Mouse (Mus musculus) forebrain, embryonic 10.5 days (tissue): Measurements from ENCODE around the gene Spink2. TPM values are rescaled to one million over a fixed set of nuclear protein-coding genes. Genes with fewer than 3 reads are reported as not detected.
"Not testable (repeated sequence)": the region's sequence is repeated elsewhere in the genome, so short reads cannot be mapped to it uniquely, and the experiment has no call there.

Experiments used
- DNase-seq: peaks from one replicate; pipeline ENCODE4 v3.0.0-alpha.2; 2017; ENCODE audit warnings: low spot score; ENCODE audit errors: extremely low spot score
- H3K27ac ChIP-seq: fragments of 300-500 bp; sonication (generic); 2 replicates; pipeline ENCODE4 v1.5.1; 2016; ENCODE audit warnings: mild to moderate bottlenecking
- H3K27me3 ChIP-seq: fragments of 300-500 bp; sonication (generic); 2 replicates; pipeline ENCODE4 v1.6.1; 2016; ENCODE audit warnings: mild to moderate bottlenecking; ENCODE audit not compliant: poor library complexity, severe bottlenecking
- H3K36me3 ChIP-seq: fragments of 300-500 bp; sonication (generic); replicated peaks from 2 replicates; pipeline ENCODE4 v1.6.1; 2016; ENCODE audit warnings: mild to moderate bottlenecking, moderate library complexity
- H3K4me1 ChIP-seq: fragments of 300-500 bp; sonication (generic); 2 replicates; pipeline ENCODE4 v1.6.1; 2016
- H3K4me3 ChIP-seq: fragments of 300-500 bp; sonication (generic); 2 replicates; pipeline ENCODE4 v1.5.1; 2016; ENCODE audit warnings: mild to moderate bottlenecking, moderate library complexity
- H3K9me3 ChIP-seq: fragments of 300-500 bp; sonication (generic); 2 replicates; pipeline ENCODE4 v1.6.1; 2016; ENCODE audit warnings: mild to moderate bottlenecking, moderate library complexity
- WGBS: fragments of 180-500 bp; shearing (Covaris S2); methylation state at CpG from one replicate; pipeline ENCODE4 v1.1.7; 2016; 5-methylcytosine and 5-hydroxymethylcytosine counted together
- polyA plus RNA-seq: library from polyadenylated mRNA; unstranded; fragments of >200 nt; fragmentation: Nextera tagmentation; extraction: Ambion mirVana; gene quantifications from 2 replicates; pipeline ENCODE4 v1.2.1, GENCODE M21; 2016

The Spink2 gene
- polyA plus RNA-seq, 1 experiment from 2014 or later: 0.64 TPM

- Histone ChIP-seq H3K4me3 (no peak overlapping the region), H3K36me3 (no peaks in the 10 kb centered on the region), H3K4me1 (no peaks in the 10 kb centered on the region), H3K9me3 (peaks cover 9% of the 10 kb centered on the region; the same call in 1 of the 2 replicates), H3K27me3 (no peaks in the 10 kb centered on the region), H3K27ac (no peak overlapping the region)
- WGBS: 85% methylated on average over 4 of the region's 4 CpGs
- no peak for DNase-seq
Observed at GRCm38 (mm10) chr5:77191106-77191505, 20.2 kb downstream of the Spink2 start.

- H3K4me3 ChIP-seq: no peak overlapping the region
- H3K36me3 ChIP-seq: no peaks in the 10 kb centered on the region
- H3K9me3 ChIP-seq: peaks cover 9% of the 10 kb centered on the region; the same call in 1 of the 2 replicates
- WGBS: 41% methylated on average over 3 of the region's 3 CpGs
- no peak for DNase-seq
- no peaks in the 10 kb centered on the region for H3K4me1 ChIP-seq
- no peak overlapping the region for H3K27ac ChIP-seq
- no peaks in the 10 kb centered on the region for H3K27me3 ChIP-seq
Observed at GRCm38 (mm10) chr5:77188738-77189137, 22.5 kb downstream of the Spink2 start.

DNA sequence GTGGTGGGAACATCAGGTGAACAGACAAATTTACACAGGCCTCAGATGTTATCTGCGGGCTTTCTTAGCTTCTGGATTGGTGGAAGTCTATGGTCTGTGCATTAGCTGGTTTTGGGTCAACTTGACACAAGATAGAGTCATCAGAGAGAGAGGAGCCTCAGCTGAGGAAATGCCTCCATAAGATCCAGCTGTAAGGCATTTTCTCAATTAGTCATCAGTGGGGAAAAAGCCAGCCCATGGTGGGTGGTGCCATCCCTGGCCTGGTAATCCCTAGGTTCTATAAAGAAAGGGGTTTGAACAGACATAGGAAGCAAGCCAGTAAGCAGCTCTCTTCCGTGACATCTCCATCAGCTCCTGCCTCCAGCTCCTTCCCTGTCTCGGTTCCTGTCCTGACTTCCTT lies 25.9 kb downstream of the Spink2 start:
- WGBS: 89% methylated on average over 3 of the region's 3 CpGs
- Histone ChIP-seq H3K36me3 (no peaks in the 10 kb centered on the region), H3K4me3 (no peak overlapping the region)

GRCm38 (mm10) chr5:77183876-77184275 lies 27.4 kb downstream of the Spink2 start:
- 75% methylated on average over 5 of the region's 5 CpGs for WGBS
- not testable (repeated sequence) for H3K4me1 ChIP-seq, H3K4me3 ChIP-seq, H3K9me3 ChIP-seq, H3K27me3 ChIP-seq, H3K36me3 ChIP-seq, H3K27ac ChIP-seq, DNase-seq

More for the DNA sequence above, 25.9 kb downstream of the Spink2 start:
- no peak for DNase-seq
- no peaks in the 10 kb centered on the region for H3K27me3 ChIP-seq
- no peak overlapping the region for H3K27ac ChIP-seq
- no peaks in the 10 kb centered on the region for H3K4me1 ChIP-seq
- peaks cover 9% of the 10 kb centered on the region; the same call in 1 of the 2 replicates for H3K9me3 ChIP-seq

- Histone ChIP-seq H3K9me3 (peaks cover 5% of the 10 kb centered on the region; the same call in 1 of the 2 replicates), H3K27ac (no peak overlapping the region), H3K4me3 (no peak overlapping the region), H3K4me1 (no peaks in the 10 kb centered on the region), H3K36me3 (no peaks in the 10 kb centered on the region), H3K27me3 (no peaks in the 10 kb centered on the region)
- DNase-seq: no peak
- 75% methylated on average over 1 of the region's 1 CpGs for WGBS
Observed at GRCm38 (mm10) chr5:77183338-77183737, 27.9 kb downstream of the Spink2 start.

- H3K4me3 ChIP-seq: no peak overlapping the region
- no peak for DNase-seq
- WGBS: 87% methylated on average over 7 of the region's 7 CpGs
- no peak overlapping the region for H3K27ac ChIP-seq
- no peaks in the 10 kb centered on the region for H3K4me1 ChIP-seq
- no peaks in the 10 kb centered on the region for H3K9me3 ChIP-seq
- H3K27me3 ChIP-seq: no peaks in the 10 kb centered on the region
- H3K36me3 ChIP-seq: no peaks in the 10 kb centered on the region
Observed at GRCm38 (mm10) chr5:77181508-77181907, 29.8 kb downstream of the Spink2 start.

DNA sequence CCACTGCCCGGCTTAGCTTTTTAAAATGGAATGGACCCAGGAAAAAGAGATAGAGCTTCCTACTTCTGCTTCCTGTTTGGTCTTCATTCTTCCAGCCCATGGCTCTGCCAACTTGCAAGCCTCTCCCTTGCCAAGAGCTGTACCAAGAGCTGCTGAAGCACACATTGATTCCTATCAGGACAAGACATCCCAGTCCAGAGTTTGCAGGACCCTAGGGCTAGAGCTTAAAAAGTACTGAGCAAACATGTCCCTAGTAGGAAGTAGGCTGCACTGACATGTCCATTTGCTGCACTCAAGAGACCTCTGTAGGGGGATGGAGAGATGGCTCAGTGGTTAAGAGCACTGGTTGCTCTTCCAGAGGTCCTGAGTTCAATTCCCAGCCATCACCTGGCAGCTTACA lies 32.3 kb downstream of the Spink2 start:
- no peak overlapping the region for H3K27ac ChIP-seq
- WGBS: 100% methylated on average over 1 of the region's 1 CpGs

DNA sequence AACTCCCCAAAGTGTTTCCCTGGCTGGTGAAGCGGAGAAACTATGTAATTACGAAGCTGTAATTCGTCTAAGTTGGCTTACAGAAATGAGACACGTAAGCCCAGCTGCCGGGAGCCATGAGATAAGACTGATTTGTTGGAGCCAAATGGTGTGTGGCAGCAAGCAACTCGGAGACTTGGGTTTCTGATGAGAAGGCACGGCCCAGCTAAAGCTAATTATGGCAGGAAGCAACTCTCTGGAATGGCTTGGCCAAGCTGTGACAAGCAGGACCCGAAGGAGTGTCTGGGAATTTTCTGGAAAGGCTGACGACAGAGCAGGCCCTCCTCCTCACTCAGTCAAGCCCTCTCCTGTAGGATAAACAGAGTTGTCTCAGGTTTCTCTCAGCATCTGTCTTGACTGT lies 33.3 kb downstream of the Spink2 start:
- no peak for DNase-seq
- no peaks in the 10 kb centered on the region for H3K27me3 ChIP-seq
- H3K4me3 ChIP-seq: no peak overlapping the region
- 80% methylated on average over 9 of the region's 9 CpGs for WGBS
- no peak overlapping the region for H3K27ac ChIP-seq
- no peaks in the 10 kb centered on the region for H3K36me3 ChIP-seq
- H3K9me3 ChIP-seq: no peaks in the 10 kb centered on the region
- H3K4me1 ChIP-seq: no peaks in the 10 kb centered on the region

More for the DNA sequence above, 32.3 kb downstream of the Spink2 start:
- H3K9me3 ChIP-seq: no peaks in the 10 kb centered on the region
- no peak for DNase-seq
- H3K27me3 ChIP-seq: no peaks in the 10 kb centered on the region
- no peaks in the 10 kb centered on the region for H3K4me1 ChIP-seq
- no peak overlapping the region for H3K4me3 ChIP-seq
- H3K36me3 ChIP-seq: no peaks in the 10 kb centered on the region

GRCm38 (mm10) chr5:77174779-77175178 lies 36.5 kb downstream of the Spink2 start:
- Histone ChIP-seq H3K36me3 (no peaks in the 10 kb centered on the region), H3K4me3 (no peak overlapping the region), H3K27me3 (no peaks in the 10 kb centered on the region), H3K27ac (no peak overlapping the region), H3K9me3 (no peaks in the 10 kb centered on the region), H3K4me1 (no peaks in the 10 kb centered on the region)
- no peak for DNase-seq
- WGBS: 90% methylated on average over 4 of the region's 4 CpGs

- no peaks in the 10 kb centered on the region for H3K9me3 ChIP-seq
- no peaks in the 10 kb centered on the region for H3K36me3 ChIP-seq
- DNase-seq: no peak
- H3K27ac ChIP-seq: no peak overlapping the region
- H3K27me3 ChIP-seq: no peaks in the 10 kb centered on the region; the same call in 1 of the 2 replicates
- WGBS: 58% methylated on average over 5 of the region's 5 CpGs
- H3K4me3 ChIP-seq: no peak overlapping the region
- no peaks in the 10 kb centered on the region for H3K4me1 ChIP-seq
Observed at GRCm38 (mm10) chr5:77170593-77170992, 40.7 kb downstream of the Spink2 start.

- no peaks in the 10 kb centered on the region for H3K9me3 ChIP-seq
- 0 out of 2 replicates have a peak, but pooled peaks cover 3% of the 10 kb centered on the region for H3K4me1 ChIP-seq
- no peak overlapping the region for H3K27ac ChIP-seq
- no peak overlapping the region for H3K4me3 ChIP-seq
- no peaks in the 10 kb centered on the region; the same call in 1 of the 2 replicates for H3K27me3 ChIP-seq
- 90% methylated on average over 22 of the region's 22 CpGs for WGBS
- no peak for DNase-seq
- no peaks in the 10 kb centered on the region for H3K36me3 ChIP-seq
Observed at GRCm38 (mm10) chr5:77167306-77167945, 43.8 kb downstream of the Spink2 start.

GRCm38 (mm10) chr5:77165703-77166625 lies 45.3 kb downstream of the Spink2 start:
- H3K4me3 ChIP-seq: no peak overlapping the region
- H3K36me3 ChIP-seq: no peaks in the 10 kb centered on the region
- no peaks in the 10 kb centered on the region; the same call in 1 of the 2 replicates for H3K27me3 ChIP-seq
- H3K4me1 ChIP-seq: 0 out of 2 replicates have a peak, but pooled peaks cover 3% of the 10 kb centered on the region
- H3K27ac ChIP-seq: no peak overlapping the region
- H3K9me3 ChIP-seq: no peaks in the 10 kb centered on the region
- DNase-seq: no peak
- WGBS: 70% methylated on average over 13 of the region's 13 CpGs

DNA sequence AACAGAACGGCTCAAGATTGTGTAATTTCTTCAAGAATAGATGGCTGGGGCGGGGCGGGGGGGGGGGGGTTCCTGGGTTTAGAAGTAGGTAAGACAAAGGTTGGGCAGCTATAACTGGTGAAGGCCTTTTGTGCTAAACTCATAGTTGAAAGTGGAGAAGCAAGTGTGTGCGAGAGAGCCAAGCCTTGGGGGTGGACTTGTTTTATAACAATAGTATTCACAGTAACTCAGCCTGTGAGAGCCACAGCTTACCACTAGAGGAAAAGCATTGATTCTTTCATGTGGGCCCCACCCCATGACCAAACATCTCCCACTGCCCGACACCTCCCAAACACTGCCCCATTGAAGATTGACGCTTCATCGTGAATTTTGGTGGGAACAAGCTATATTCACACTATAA lies 47.7 kb downstream of the Spink2 start:
- WGBS: 87% methylated on average over 7 of the region's 7 CpGs
- H3K27me3 ChIP-seq: peaks cover 3% of the 10 kb centered on the region; the same call in 1 of the 2 replicates
- no peaks in the 10 kb centered on the region for H3K9me3 ChIP-seq
- no peak overlapping the region for H3K27ac ChIP-seq
- no peak for DNase-seq
- H3K4me3 ChIP-seq: no peak overlapping the region
- 0 out of 2 replicates have a peak, but pooled peaks cover 3% of the 10 kb centered on the region for H3K4me1 ChIP-seq
- no peaks in the 10 kb centered on the region for H3K36me3 ChIP-seq
